ENCODE assay signal across 19 mouse cellular contexts in genomic region chr19:59860799-59861198, GRCm38 (mm10).
"Had no signal": no experiment of that assay in that cellular context is flagged by ENCODE, and none has a peak within 500 bp of the region (broad histone marks: within the 10 kb centered on the region; RNA-seq: fewer than 3 reads in every experiment).

No protein-coding gene starts in this region.

- H3K36me3 ChIP-seq: midbrain, embryonic 10.5 days; midbrain, embryonic 12.5 days; neural tube, embryonic 13.5 days; neural tube, embryonic 15.5 days had no signal

- H3K4me3 ChIP-seq: midbrain, embryonic 10.5 days; midbrain, embryonic 12.5 days; myocyte; neural tube, embryonic 13.5 days; neural tube, embryonic 15.5 days had no signal

- DNase-seq: lung, adult 18-20 months; lung, embryonic 14.5 days; lung, postnatal 10 days; lung, postnatal 4 days; midbrain, embryonic 14.5 days; retina, postnatal 1 day; right cerebral cortex, adult 18-20 months; right cerebral cortex, postnatal 25 days; right cerebral cortex, postnatal 4 days; spleen, adult 18-20 months; thymus, adult 18-20 months; thymus, postnatal 14 days; thymus, postnatal 36 days had no signal

- H3K9ac ChIP-seq: lung, embryonic 14.5 days; midbrain, embryonic 12.5 days; neural tube, embryonic 13.5 days; neural tube, embryonic 15.5 days had no signal

- ATAC-seq: midbrain, embryonic 16.5 days had no signal

- H3K9me3 ChIP-seq: midbrain, embryonic 10.5 days; midbrain, embryonic 12.5 days; neural tube, embryonic 13.5 days; neural tube, embryonic 15.5 days had no signal

- H3K27ac ChIP-seq: midbrain, embryonic 10.5 days; midbrain, embryonic 12.5 days; neural tube, embryonic 13.5 days; neural tube, embryonic 15.5 days had no signal

- H3K27me3 ChIP-seq: midbrain, embryonic 12.5 days; neural tube, embryonic 13.5 days; neural tube, embryonic 15.5 days had no signal

- H3K4me1 ChIP-seq: neural tube, embryonic 13.5 days; neural tube, embryonic 15.5 days had no signal

- H3K4me2 ChIP-seq: lung, embryonic 14.5 days; midbrain, embryonic 12.5 days; neural tube, embryonic 13.5 days; neural tube, embryonic 15.5 days had no signal
